Mouse (Mus musculus): Measurements from ENCODE around the gene Oas3. TPM values are rescaled to one million over a fixed set of nuclear protein-coding genes. Genes with fewer than 3 reads are reported as not detected.
"Not testable (repeated sequence)": the region's sequence is repeated elsewhere in the genome, so short reads cannot be mapped to it uniquely, and the experiment has no call there.

Oas3 gene
- not detected for total RNA-seq (2021)
- long read RNA-seq, experiment 1, result 0 reads
- long read RNA-seq, experiment 2, result 0 reads

- intact Hi-C loops (cut with DNase I; ENCODE audit: low total_unique reads), result no loop called here
- no peak for DNase-seq
Observed at GRCm38 (mm10) chr5:120777478-120777877, at the start of gene Oas3. Oas3 (minus strand) TSS chr5:120777661.

DNA sequence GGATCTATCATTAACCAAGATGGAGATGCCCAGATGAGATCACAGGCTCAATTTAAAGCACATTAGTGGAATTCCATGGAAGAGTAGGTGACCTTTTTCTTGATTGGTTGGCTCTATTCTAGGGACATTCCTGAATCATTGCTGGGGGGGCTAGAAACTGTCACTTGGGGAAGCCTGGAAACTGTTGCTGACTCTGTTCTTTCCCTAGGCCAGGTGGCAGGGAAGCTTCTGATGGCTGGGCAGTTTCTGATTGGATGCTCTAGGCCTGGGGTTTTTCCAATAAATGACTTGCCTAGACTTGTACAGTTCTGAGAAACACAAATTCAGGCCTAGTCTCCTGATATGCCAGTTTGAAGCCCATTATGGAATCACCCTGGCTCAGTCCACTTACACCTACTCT, 41.5 kb upstream of the Oas3 start:
- intact Hi-C loops (cut with DNase I; ENCODE audit: low total_unique reads), result no loop called here

DNA sequence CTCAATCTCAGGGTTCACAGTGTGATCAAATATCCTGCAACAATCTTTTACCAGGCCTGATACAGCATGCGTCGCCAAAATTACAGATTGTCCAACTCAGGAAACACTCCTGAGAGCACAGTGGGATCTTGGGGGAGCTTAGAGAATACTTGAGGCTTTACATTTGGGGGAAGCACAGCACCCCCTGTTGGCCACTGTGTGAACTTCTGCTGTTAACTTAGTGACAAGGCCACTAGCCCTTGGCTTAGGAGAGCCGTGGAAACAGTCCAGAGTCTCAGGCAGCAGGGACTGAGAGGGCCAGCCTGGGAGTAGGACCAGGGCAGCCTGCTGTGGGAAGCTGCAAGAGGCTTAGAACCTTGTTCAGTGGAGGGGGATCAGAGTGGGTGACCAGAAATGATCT, 38.5 kb upstream of the Oas3 start:
- DNase-seq, result no peak
- intact Hi-C loops (cut with DNase I; ENCODE audit: low total_unique reads), result no loop called here

More for the DNA sequence above, 41.5 kb upstream of the Oas3 start:
- DNase-seq, result no peak

DNA sequence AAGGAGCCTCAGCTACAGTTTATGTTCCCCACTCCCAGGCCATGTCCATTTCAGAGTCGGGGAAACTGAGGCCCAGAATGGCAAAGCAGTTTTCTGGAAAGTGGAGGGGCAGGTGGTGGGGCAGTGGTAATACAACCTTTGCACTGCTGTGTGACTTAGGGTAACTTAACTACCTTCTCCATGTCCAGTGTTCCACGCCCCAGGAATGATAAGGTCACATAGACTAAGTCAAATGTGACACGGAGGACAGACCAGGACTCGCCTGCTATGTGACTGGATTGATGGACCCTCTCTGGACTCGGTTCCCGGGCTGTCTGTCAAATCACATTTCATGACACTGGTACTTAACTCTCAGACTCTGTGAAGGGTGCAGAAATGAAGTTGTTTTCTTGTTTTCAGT, 35.6 kb upstream of the Oas3 start:
- DNase-seq, result no peak
- intact Hi-C loops (cut with DNase I; ENCODE audit: low total_unique reads), result no loop called here

DNA sequence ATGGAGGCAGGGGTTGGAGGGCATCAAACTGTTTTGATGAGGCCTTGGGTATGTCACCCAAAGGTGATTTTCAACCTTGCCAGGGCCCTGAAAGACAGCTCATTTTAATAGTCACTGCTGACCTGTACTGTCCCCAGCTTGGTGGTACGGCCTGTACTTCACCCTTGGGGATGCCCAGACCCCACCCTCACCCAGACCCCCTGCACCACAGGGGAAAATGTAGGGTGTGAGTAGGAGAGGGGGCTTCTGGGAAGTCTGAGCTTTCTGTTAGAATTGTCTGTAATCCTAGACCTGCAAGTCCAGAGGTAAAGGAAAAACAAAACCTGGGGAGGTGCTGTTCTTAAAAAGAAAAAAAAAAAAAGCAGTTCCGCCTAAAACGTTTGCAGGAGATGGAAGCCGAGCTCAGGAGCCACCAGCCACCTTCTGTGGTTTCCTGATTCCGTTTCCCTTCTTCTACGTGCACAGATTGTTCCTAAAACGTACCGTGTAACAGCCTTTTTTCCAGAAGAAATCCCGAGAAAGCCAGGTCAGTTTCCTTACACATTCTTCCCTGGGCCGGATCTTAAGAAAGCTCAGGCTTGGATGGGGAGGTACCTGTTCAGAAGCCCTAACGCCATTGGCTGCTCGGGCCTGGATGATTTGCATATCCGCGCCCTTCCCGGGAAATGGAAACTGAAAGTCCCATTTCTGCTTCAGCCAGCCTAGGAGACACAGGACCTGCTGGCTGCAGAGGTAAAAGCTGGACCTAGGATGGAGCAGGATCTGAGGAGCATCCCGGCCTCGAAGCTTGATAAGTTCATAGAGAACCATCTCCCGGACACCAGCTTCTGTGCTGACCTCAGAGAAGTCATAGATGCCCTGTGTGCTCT, 34.7 kb upstream of the Oas3 start, which contains the start of gene Oas1c:
Gene Oas1c (minus strand): TSS at position 564 of the 869 bp plus-strand sequence.
- peak; percentile 73 for DNase-seq
- intact Hi-C loops (cut with DNase I; ENCODE audit: low total_unique reads), result no loop called here

DNA sequence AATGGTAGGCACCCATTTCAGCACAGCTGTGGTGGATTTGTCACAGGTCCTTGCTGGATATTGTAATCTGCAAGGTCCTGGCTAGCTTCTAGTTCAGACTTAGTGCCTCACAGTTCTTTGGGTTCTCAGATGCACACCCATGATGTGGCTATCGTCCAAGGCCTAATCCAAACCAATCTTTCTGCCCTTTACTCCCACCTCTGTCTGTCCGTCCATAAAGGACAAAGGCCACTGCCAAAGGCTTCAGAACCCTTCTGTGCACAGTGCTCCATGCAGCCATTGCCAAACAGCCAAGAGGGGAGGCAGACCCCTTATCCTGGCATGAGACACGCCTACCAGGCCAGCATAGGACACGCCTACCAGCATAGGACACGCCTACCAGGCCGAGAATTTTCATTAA, 31.7 kb upstream of the Oas3 start:
- no peak for DNase-seq
- intact Hi-C loops (cut with DNase I; ENCODE audit: low total_unique reads), result no loop called here

DNA sequence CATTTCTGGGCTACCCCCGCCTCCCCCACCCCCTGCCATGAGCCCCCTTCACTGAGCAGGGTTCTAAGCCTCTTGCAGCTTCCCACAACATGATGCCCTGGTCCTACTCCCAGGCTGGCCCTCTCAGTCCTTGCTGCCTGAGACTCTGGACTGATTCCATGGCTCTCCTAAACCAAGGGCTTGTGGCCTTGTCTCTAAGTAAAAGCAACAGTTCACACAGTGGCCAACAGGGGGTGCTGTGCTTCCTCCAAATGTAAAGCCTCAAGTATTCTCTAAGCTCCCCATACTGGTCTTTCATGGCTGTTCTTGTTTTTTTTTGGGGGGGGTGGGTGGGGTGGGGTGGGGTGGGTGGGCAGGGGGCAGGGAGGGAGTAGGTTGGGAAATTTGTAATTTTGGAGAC, 29.0 kb upstream of the Oas3 start:
- peak; percentile 13 for DNase-seq
- intact Hi-C loops (cut with DNase I; ENCODE audit: low total_unique reads), result no loop called here

DNA sequence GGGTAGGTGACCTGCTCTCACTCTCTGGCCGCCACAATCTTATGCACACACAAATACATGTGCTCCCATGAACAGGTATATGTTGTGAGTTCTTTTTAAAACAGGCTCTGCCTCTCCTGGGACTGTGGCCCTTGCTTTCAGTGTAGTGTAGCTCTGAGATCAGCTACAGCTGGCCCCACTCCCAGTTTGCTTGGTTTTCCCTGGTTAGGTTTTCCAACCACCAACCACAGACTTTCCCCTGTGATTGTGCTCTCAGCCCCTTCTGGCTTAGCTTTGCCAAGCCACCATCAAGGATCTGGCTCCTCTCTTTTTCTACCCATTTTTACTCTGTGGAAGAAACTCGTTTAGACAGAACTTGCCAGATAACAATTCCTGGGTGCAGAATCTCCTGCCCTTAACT, 26.1 kb upstream of the Oas3 start:
- DNase-seq, result no peak
- intact Hi-C loops (cut with DNase I; ENCODE audit: low total_unique reads), result no loop called here

DNA sequence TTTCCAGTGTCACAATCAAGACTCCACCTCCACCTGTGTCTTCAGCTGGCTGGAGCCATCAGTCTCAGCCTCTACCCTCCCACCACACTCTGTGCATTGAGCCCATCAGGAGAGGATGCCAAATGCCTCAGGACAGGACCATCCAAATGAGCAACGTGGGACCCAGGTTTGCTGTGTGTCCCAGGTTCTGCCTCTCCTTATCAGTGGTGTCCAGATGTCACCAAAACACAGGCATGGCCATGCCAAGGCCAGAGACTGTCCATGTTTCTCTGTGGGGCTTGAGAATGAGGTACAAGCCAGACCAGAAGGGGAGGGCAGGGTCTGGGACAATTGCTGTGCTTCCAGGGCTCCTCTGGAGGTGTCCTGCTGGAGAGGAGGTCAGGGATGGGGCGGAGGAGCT, 21.5 kb upstream of the Oas3 start:
- intact Hi-C loops (cut with DNase I; ENCODE audit: low total_unique reads); DNase-seq: not testable (repeated sequence)

- DNase-seq; intact Hi-C loops (cut with DNase I; ENCODE audit: low total_unique reads): not testable (repeated sequence)
Observed at GRCm38 (mm10) chr5:120798147-120798546, 20.7 kb upstream of the Oas3 start.

DNA sequence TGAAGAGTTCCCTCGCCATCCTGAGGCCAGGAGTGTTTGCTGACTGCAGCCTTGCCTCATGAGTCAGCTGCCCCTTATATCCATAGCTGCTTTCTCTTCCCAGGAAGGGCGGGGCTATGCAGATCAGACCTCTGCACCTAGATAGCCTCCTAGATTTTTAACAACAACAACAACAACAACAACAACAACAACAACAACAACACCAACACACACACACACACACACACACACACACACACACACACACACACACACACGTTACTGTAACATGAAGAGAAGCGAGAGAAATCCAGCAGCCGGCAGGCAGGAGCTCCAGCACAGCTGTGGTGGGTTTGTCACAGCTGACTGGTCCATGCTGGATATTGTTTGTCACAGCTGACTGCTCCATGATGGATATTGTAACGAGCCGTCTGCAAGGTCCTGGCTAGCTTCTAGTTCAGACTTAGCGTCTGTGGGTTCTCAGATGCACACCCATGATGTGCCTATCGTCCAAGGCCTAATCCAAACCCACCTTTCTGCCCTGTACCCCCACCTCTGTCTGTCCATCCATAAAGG, 18.1 kb upstream of the Oas3 start, which contains the start of gene Oas1e:
Gene Oas1e (minus strand): TSS at position 51 of the 555 bp plus-strand sequence.
- intact Hi-C loops (cut with DNase I; ENCODE audit: low total_unique reads); DNase-seq: not testable (repeated sequence)

GRCm38 (mm10) chr5:120793043-120793442, 15.6 kb upstream of the Oas3 start:
- DNase-seq, result no peak
- intact Hi-C loops (cut with DNase I; ENCODE audit: low total_unique reads), result no loop called here

GRCm38 (mm10) chr5:120787042-120787441, 9.6 kb upstream of the Oas3 start:
- DNase-seq, result no peak

DNA sequence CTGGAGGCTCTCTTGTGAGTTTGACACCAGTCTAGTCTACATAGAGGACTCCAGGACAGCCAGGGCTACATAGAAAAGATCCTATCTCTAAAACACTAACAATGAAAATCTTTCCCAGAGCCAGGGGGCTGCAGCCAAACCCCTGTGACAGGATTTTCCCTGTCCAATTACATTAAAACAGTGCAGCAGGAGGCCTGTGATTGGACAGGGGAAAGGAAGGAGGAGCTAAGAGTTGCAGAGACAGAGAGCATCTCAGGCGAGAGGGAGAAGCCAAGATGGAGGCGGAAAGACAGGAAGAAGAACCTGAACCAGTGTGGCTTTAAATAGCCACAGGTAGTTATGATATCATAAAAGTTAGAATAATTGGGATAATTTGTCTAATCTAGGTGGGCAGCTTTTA, 5.0 kb upstream of the Oas3 start:
- DNase-seq, result no peak
- intact Hi-C loops (cut with DNase I; ENCODE audit: low total_unique reads), result no loop called here

More at GRCm38 (mm10) chr5:120787042-120787441, 9.6 kb upstream of the Oas3 start:
- intact Hi-C loops (cut with DNase I; ENCODE audit: low total_unique reads), result no loop called here

DNA sequence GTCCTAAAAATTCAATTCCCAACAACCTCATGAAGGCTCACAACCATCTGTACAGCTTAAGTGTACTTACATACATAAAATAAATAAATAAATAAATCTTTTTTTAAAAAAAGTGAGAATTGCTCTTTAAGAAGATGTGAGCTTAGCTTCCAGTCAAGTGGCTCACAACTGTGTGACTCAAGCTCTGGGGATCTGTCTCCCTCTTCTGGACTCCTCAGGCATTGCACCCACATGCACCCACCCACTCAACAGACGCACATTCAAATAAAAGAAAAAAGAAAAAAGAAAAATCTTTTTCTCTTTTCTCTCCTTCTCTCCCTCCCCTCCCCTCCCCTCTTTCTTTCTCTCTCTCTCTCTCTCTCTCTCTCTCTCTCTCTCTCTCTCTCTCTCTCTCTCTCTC, 4.2 kb upstream of the Oas3 start:
- no peak for DNase-seq

DNA sequence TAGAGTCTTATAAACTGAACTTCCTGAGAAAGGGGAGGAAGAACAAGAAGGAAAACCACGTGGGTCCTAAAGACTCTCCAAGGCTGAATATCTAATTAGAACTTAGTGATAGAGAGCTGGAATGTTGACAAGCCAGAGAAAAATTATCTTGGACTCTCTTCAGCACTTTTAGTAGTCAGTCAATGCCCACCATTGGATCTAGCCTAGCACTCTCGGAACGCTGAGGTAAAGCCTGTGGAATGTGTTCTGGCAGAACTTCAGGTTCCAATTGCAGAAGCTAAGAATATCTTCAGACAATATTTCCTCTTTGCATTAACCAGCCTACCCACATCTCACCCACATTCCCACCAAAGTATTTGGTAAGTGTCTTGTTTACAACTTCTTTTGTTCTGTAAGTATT, 2.5 kb upstream of the Oas3 start:
- no peak for DNase-seq
- intact Hi-C loops (cut with DNase I; ENCODE audit: low total_unique reads), result no loop called here

More for the DNA sequence above, 4.2 kb upstream of the Oas3 start:
- intact Hi-C loops (cut with DNase I; ENCODE audit: low total_unique reads), result no loop called here

- no peak for DNase-seq
- intact Hi-C loops (cut with DNase I; ENCODE audit: low total_unique reads), result no loop called here
Observed at GRCm38 (mm10) chr5:120778941-120779340, 1.5 kb upstream of the Oas3 start.

DNA sequence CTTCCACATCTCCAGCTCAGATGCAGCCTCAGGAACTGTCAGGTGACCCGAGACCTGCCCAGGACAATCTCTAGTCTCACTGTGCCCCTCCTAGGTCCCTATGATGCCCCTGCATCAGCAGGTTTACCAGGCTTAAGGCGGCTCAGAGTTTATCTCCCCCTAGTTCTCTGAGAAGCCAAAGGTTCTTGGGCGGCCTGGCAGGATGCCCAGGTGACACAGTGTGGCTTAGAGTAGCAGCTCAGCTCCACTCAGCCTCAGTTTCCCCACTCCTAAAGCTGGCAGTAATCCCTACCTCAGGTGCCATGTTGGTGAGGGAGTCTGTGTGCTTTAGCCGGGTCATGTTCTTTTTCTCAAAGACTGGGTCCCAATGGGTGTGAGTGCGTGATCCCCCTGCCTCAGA, 660 bp downstream of the Oas3 start:
- no peak for DNase-seq

GRCm38 (mm10) chr5:120775287-120775985, 2.0 kb downstream of the Oas3 start:
- no peak for DNase-seq
- intact Hi-C loops (cut with DNase I; ENCODE audit: low total_unique reads), result no loop called here

More for the DNA sequence above, 660 bp downstream of the Oas3 start:
- intact Hi-C loops (cut with DNase I; ENCODE audit: low total_unique reads), result no loop called here

DNA sequence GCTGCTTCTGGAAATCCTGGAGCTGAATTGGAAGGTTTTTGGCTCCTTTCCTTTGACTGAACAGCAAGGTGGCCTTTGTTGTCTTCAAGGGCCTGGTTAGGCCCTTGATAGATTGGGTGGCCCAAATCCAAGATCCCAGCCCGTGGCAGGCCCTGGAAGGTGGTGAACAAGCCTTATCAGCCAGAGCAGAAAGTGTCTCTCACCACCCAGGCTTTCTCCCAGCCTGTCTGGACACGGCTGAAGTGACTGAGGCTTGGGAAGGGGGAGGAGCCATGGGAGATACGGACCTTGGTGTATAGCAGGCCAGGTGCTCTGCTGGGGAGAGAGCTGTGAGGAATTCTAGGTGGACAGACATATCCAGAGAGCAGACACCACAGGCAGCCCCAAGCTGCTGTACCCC, 8.1 kb downstream of the Oas3 start:
- no peak for DNase-seq
- intact Hi-C loops (cut with DNase I; ENCODE audit: low total_unique reads), result no loop called here

Data from gastrocnemius, postnatal 14 days (tissue).